Mouse (Mus musculus): ENCODE data around the gene Crbn. TPM values are rescaled to one million over a fixed set of nuclear protein-coding genes. Genes with fewer than 3 reads are reported as not detected.

Crbn gene
- total and polyA plus RNA-seq, 2 experiments from 2014 or later = 30.3 to 33.6 TPM

DNA sequence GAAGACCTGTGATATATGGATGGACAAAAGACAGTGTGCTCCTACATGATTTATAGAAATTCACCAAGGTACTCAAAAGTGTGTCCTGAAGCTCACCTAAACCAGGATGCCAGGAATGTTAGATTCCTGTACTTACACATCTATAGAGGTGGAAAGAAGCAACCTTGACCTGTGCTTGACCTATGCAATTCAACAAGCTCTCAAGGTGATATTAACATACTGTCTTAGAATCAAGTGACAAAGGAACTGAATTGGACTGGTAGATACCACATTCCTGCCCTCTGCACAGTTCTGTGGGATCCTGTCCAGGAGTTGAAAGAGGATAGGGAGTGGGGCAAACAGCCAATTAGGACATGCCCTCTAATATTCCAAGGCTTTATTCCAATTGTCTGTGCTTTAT, 20.7 kb upstream of the Crbn start:
- Histone ChIP-seq H3K4me1 (ENCODE audit: control insufficient read depth, insufficient read depth) (no peaks in the 10 kb centered on the region), H3K27ac (ENCODE audit: low read depth) (no peak overlapping the region), H3K9me3 (replicated peaks; ENCODE audit: control insufficient read depth, low read length) (no peaks in the 10 kb centered on the region), H3K36me3 (replicated peaks; ENCODE audit: control insufficient read depth, insufficient read depth, low read length) (no peaks in the 10 kb centered on the region), H3K9ac (replicated peaks; ENCODE audit: low read depth, low read length) (no peak overlapping the region), H3K4me2 (ENCODE audit: low read depth, low read length) (no peak overlapping the region), H3K4me3 (ENCODE audit: low read depth, low read length) (no peak overlapping the region), H3K27me3 (ENCODE audit: control insufficient read depth, insufficient read depth, low read length) (no peaks in the 10 kb centered on the region)
- no peak for ATAC-seq (ENCODE audit: insufficient read depth, low read depth)
- TF ChIP-seq EP300 (IDR thresholded peaks at IDR 0.05; ENCODE audit: low read depth) = no peak
- no peak for TF ChIP-seq CTCF (IDR thresholded peaks at IDR 0.05; ENCODE audit: low read depth)
- DNase-seq (ENCODE audit: low spot score) = no peak

DNA sequence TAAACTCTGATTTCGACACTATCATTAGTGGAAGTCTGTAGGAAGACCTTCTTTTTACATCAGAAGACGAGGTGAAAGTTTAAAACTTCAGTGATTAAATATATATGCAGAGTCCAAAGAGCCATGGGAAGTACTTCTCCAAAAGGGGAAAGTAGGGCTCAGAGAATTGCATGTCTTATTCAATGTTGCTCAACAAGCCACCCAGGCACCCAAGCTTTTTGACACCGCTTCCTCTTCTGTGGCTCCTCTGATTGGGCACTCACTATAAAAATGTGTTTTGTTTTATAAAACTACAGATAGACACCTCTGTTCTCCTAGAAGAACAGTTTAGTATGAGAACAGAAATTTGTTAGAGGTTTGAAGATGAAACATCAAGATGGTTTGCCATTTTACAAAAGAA, 20.0 kb upstream of the Crbn start:
- TF ChIP-seq CTCF (IDR thresholded peaks at IDR 0.05; ENCODE audit: low read depth) (no peak), EP300 (IDR thresholded peaks at IDR 0.05; ENCODE audit: low read depth) (no peak)
- Histone ChIP-seq H3K4me2 (ENCODE audit: low read depth, low read length) (no peak overlapping the region), H3K9ac (replicated peaks; ENCODE audit: low read depth, low read length) (no peak overlapping the region), H3K4me3 (ENCODE audit: low read depth, low read length) (no peak overlapping the region), H3K4me1 (ENCODE audit: control insufficient read depth, insufficient read depth) (no peaks in the 10 kb centered on the region), H3K36me3 (replicated peaks; ENCODE audit: control insufficient read depth, insufficient read depth, low read length) (no peaks in the 10 kb centered on the region), H3K27me3 (ENCODE audit: control insufficient read depth, insufficient read depth, low read length) (no peaks in the 10 kb centered on the region), H3K27ac (ENCODE audit: low read depth) (no peak overlapping the region), H3K9me3 (replicated peaks; ENCODE audit: control insufficient read depth, low read length) (no peaks in the 10 kb centered on the region)
- 58% methylated on average over 3 of the region's 3 CpGs for WGBS
- no peak for DNase-seq (ENCODE audit: low spot score)
- no peak for ATAC-seq (ENCODE audit: insufficient read depth, low read depth)

DNA sequence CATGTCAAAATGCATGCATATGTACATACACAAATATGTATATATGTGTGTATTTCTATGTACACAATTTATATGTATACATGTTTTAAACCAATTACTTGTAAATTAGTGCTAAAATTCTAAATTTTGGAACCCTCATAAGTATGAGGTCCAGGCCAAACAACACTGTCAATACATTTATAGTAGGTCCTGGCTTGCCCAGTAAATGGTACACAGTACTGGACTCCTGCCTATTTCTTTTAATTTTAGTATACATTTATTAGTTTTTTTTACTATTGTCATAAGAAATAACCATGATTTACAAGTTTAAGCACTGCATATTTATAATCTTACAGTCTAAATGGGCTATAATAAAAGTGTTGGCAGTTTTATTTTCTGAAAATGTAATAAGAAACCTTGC, 19.4 kb upstream of the Crbn start:
- TF ChIP-seq EP300 (IDR thresholded peaks at IDR 0.05; ENCODE audit: low read depth) (no peak), CTCF (IDR thresholded peaks at IDR 0.05; ENCODE audit: low read depth) (no peak)
- Histone ChIP-seq H3K4me2 (ENCODE audit: low read depth, low read length) (no peak overlapping the region), H3K27me3 (ENCODE audit: control insufficient read depth, insufficient read depth, low read length) (no peaks in the 10 kb centered on the region), H3K9me3 (replicated peaks; ENCODE audit: control insufficient read depth, low read length) (no peaks in the 10 kb centered on the region), H3K27ac (ENCODE audit: low read depth) (no peak overlapping the region), H3K4me1 (ENCODE audit: control insufficient read depth, insufficient read depth) (no peaks in the 10 kb centered on the region), H3K9ac (replicated peaks; ENCODE audit: low read depth, low read length) (no peak overlapping the region), H3K36me3 (replicated peaks; ENCODE audit: control insufficient read depth, insufficient read depth, low read length) (no peaks in the 10 kb centered on the region), H3K4me3 (ENCODE audit: low read depth, low read length) (no peak overlapping the region)
- no peak for DNase-seq (ENCODE audit: low spot score)
- ATAC-seq (ENCODE audit: insufficient read depth, low read depth) = no peak

DNA sequence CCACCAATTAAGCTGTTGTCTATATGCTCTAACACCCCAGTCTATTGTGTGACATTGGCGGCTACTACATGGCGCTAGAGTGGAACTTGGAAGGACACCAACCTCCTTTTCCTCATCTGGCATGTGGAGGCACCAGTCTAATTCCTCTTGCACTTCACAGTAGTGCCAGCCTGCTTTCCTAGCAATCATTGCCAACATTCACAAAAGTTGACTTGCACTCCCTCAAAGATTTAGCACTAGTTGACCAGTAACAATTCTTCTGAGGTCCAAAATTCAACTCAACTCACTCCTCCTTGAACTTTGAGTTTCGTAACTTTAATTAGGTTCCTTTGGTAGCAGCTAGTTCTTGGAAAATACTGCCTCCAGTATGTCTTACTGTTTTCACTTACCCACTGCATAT, 10.8 kb upstream of the Crbn start:
- Histone ChIP-seq H3K27ac (ENCODE audit: low read depth) (no peak overlapping the region), H3K4me3 (ENCODE audit: low read depth, low read length) (no peak overlapping the region), H3K9ac (replicated peaks; ENCODE audit: low read depth, low read length) (no peak overlapping the region), H3K9me3 (replicated peaks; ENCODE audit: control insufficient read depth, low read length) (no peaks in the 10 kb centered on the region), H3K4me2 (ENCODE audit: low read depth, low read length) (no peak overlapping the region), H3K36me3 (replicated peaks; ENCODE audit: control insufficient read depth, insufficient read depth, low read length) (no peaks in the 10 kb centered on the region), H3K4me1 (ENCODE audit: control insufficient read depth, insufficient read depth) (no peaks in the 10 kb centered on the region), H3K27me3 (ENCODE audit: control insufficient read depth, insufficient read depth, low read length) (no peaks in the 10 kb centered on the region)
- TF ChIP-seq EP300 (IDR thresholded peaks at IDR 0.05; ENCODE audit: low read depth) = no peak
- DNase-seq (ENCODE audit: low spot score) = no peak
- ATAC-seq (ENCODE audit: insufficient read depth, low read depth) = no peak
- WGBS = 64% methylated on average over 3 of the region's 3 CpGs

DNA sequence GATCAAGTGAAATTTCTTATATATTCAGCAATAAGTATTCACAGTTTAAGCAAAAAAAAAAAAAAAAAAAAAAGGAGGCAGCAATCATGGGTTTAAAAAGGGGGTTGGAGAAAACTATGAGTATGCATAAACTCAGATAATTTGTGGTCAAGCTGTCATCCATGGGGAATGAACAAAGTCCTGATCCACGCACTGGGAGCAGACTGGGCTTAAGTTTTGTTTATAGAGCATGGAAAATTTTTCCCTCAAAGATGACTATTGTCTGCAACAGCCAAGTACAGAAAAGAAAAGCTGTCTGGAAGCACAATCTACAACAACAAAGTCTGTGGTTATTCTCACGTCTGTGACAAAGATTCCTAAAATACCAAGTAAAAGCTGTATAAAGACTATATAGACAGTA, 9.3 kb upstream of the Crbn start:
- WGBS = 43% methylated on average over 2 of the region's 2 CpGs
- H3K4me2 ChIP-seq (ENCODE audit: low read depth, low read length) = no peak overlapping the region
- TF ChIP-seq EP300 (IDR thresholded peaks at IDR 0.05; ENCODE audit: low read depth) = no peak
- no peak overlapping the region for H3K9ac ChIP-seq (replicated peaks; ENCODE audit: low read depth, low read length)
- H3K4me1 ChIP-seq (ENCODE audit: control insufficient read depth, insufficient read depth) = no peaks in the 10 kb centered on the region
- no peaks in the 10 kb centered on the region for H3K27me3 ChIP-seq (ENCODE audit: control insufficient read depth, insufficient read depth, low read length)
- no peak overlapping the region for H3K4me3 ChIP-seq (ENCODE audit: low read depth, low read length)
- H3K36me3 ChIP-seq (replicated peaks; ENCODE audit: control insufficient read depth, insufficient read depth, low read length) = no peaks in the 10 kb centered on the region
- DNase-seq (ENCODE audit: low spot score) (no peak), ATAC-seq (ENCODE audit: insufficient read depth, low read depth) (no peak)
- no peaks in the 10 kb centered on the region for H3K9me3 ChIP-seq (replicated peaks; ENCODE audit: control insufficient read depth, low read length)
- no peak overlapping the region for H3K27ac ChIP-seq (ENCODE audit: low read depth)

GRCm38 (mm10) chr6:106804904-106805303, 5.0 kb upstream of the Crbn start:
- TF ChIP-seq CTCF (IDR thresholded peaks at IDR 0.05; ENCODE audit: low read depth) (peak; percentile 35), EP300 (IDR thresholded peaks at IDR 0.05; ENCODE audit: low read depth) (no peak)
- 22% methylated on average over 2 of the region's 2 CpGs for WGBS
- H3K27ac ChIP-seq (ENCODE audit: low read depth) = no peak overlapping the region
- no peaks in the 10 kb centered on the region for H3K4me1 ChIP-seq (ENCODE audit: control insufficient read depth, insufficient read depth)
- no peaks in the 10 kb centered on the region for H3K9me3 ChIP-seq (replicated peaks; ENCODE audit: control insufficient read depth, low read length)
- H3K4me2 ChIP-seq (ENCODE audit: low read depth, low read length) = no peak overlapping the region
- H3K4me3 ChIP-seq (ENCODE audit: low read depth, low read length) = no peak overlapping the region
- ATAC-seq (ENCODE audit: insufficient read depth, low read depth) (no peak), DNase-seq (ENCODE audit: low spot score) (peak; percentile 53)
- no peaks in the 10 kb centered on the region for H3K36me3 ChIP-seq (replicated peaks; ENCODE audit: control insufficient read depth, insufficient read depth, low read length)
- no peaks in the 10 kb centered on the region for H3K27me3 ChIP-seq (ENCODE audit: control insufficient read depth, insufficient read depth, low read length)
- no peak overlapping the region for H3K9ac ChIP-seq (replicated peaks; ENCODE audit: low read depth, low read length)
